Mouse (Mus musculus) forebrain, embryonic 16.5 days (tissue): ENCODE measurements around the gene Mfsd2a. TPM values are rescaled to one million over a fixed set of nuclear protein-coding genes. Genes with fewer than 3 reads are reported as not detected.
A peak's percentile ranks its signal among the peaks of the same experiment; 100 is the strongest.

Experiments
- ATAC-seq: fragments of 200-750 bp; cut with Nextera tagmentation; 2 replicates; pipeline ENCODE4 v1.8.0; 2017; ENCODE audit warnings: mild to moderate bottlenecking, moderate library complexity
- H3K27ac ChIP-seq: fragments of 300-500 bp; sonication (generic); 2 replicates; pipeline ENCODE4 v1.5.1; 2014; ENCODE audit warnings: low read length, control low read depth
- H3K27me3 ChIP-seq: fragments of 300-500 bp; sonication (generic); replicated peaks from 2 replicates; pipeline ENCODE4 v1.6.1; 2014; ENCODE audit warnings: low read length; ENCODE audit not compliant: control insufficient read depth, insufficient read depth
- H3K36me3 ChIP-seq: fragments of 300-500 bp; sonication (generic); 2 replicates; pipeline ENCODE4 v1.6.1; 2014; ENCODE audit not compliant: control insufficient read depth, insufficient read depth
- H3K4me1 ChIP-seq: fragments of 300-500 bp; sonication (generic); replicated peaks from 2 replicates; pipeline ENCODE4 v1.6.1; 2014; ENCODE audit warnings: low read length; ENCODE audit not compliant: control insufficient read depth, insufficient read depth
- H3K4me2 ChIP-seq: fragments of 300-500 bp; sonication (generic); 2 replicates; pipeline ENCODE4 v1.6.1; 2014; ENCODE audit warnings: mild to moderate bottlenecking, low read length, control low read depth
- H3K4me3 ChIP-seq: fragments of 300-500 bp; sonication (generic); replicated peaks from 2 replicates; pipeline ENCODE4 v1.5.1; 2014; ENCODE audit warnings: mild to moderate bottlenecking, low read length, control low read depth
- H3K9ac ChIP-seq: fragments of 300-500 bp; sonication (generic); replicated peaks from 2 replicates; pipeline ENCODE4 v1.6.1; 2014; ENCODE audit warnings: low read depth, low read length, control low read depth
- H3K9me3 ChIP-seq: fragments of 300-500 bp; sonication (generic); 2 replicates; pipeline ENCODE4 v1.6.1; 2016; ENCODE audit warnings: low read length; ENCODE audit not compliant: control insufficient read depth
- WGBS: fragments of 180-500 bp; shearing (Covaris S2); extraction: QIAGEN DNeasy Blood & Tissue Kit; methylation state at CpG from one replicate; pipeline ENCODE4 v1.1.7; 2014; 5-methylcytosine and 5-hydroxymethylcytosine counted together
- polyA plus RNA-seq: library from polyadenylated mRNA; unstranded; fragments of >200 nt; fragmentation: Nextera tagmentation; extraction: Ambion mirVana; gene quantifications from 2 replicates; pipeline ENCODE4 v1.2.1, GENCODE M21; 2015

The Mfsd2a gene
- polyA plus RNA-seq, 1 experiment from 2014 or later: 34.3 TPM

DNA sequence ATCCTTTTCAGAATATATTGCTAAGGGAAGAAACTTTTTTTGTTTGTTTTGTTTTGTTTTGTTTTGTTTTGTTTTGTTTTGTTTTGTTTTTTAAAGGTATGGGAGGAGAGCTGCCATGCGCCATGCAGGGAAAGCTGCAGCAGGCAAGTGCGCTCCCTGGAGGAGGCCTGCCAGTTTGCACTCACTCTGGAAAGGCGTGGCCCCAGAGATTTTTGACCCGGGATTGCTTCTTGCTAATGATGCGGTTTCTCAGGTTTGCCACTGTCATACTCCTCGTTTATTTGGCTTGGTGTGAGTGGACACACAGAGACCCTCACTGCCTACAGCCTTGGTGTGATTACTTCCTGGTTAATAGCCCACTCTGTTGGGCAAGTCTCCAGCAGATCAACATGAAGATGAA lies 58.8 kb downstream of the Mfsd2a start:
- Histone ChIP-seq H3K4me2 (no peak overlapping the region), H3K36me3 (no peaks in the 10 kb centered on the region), H3K4me1 (no peaks in the 10 kb centered on the region), H3K4me3 (no peak overlapping the region), H3K27ac (no peak overlapping the region), H3K9me3 (no peaks in the 10 kb centered on the region), H3K9ac (no peak overlapping the region), H3K27me3 (no peaks in the 10 kb centered on the region)
- 26% methylated on average over 6 of the region's 6 CpGs for WGBS
- ATAC-seq: no peak

- Histone ChIP-seq H3K9me3 (no peaks in the 10 kb centered on the region), H3K27me3 (no peaks in the 10 kb centered on the region), H3K4me3 (no peak overlapping the region), H3K27ac (no peak overlapping the region), H3K36me3 (no peaks in the 10 kb centered on the region), H3K4me1 (no peaks in the 10 kb centered on the region), H3K4me2 (no peak overlapping the region), H3K9ac (no peak overlapping the region)
- peak; percentile 52; the same call in 1 of the 2 replicates for ATAC-seq
- 15% methylated on average over 5 of the region's 5 CpGs for WGBS
Observed at GRCm38 (mm10) chr4:122898313-122898712, 62.7 kb downstream of the Mfsd2a start.

GRCm38 (mm10) chr4:122897750-122898149 lies 63.2 kb downstream of the Mfsd2a start:
- H3K9me3 ChIP-seq: no peaks in the 10 kb centered on the region
- no peak overlapping the region for H3K4me2 ChIP-seq
- WGBS: 87% methylated on average over 4 of the region's 4 CpGs
- no peaks in the 10 kb centered on the region for H3K4me1 ChIP-seq
- H3K4me3 ChIP-seq: no peak overlapping the region
- ATAC-seq: no peak
- H3K36me3 ChIP-seq: no peaks in the 10 kb centered on the region
- no peaks in the 10 kb centered on the region for H3K27me3 ChIP-seq
- no peak overlapping the region for H3K9ac ChIP-seq
- H3K27ac ChIP-seq: no peak overlapping the region

Other genes starting within 250 kb of the Mfsd2a start
- 72.3 and 85.2 TPM in 2 replicates for gene Ppt1, start 124.9 kb downstream of the Mfsd2a start, polyA plus RNA-seq
- gene Cap1, start 75.1 kb downstream of the Mfsd2a start, polyA plus RNA-seq: 77.5 and 80.8 TPM in 2 replicates
- 71.6 and 85.9 TPM in 2 replicates for gene Mycl, start 34.5 kb upstream of the Mfsd2a start, polyA plus RNA-seq
- gene Trit1, start 55.4 kb upstream of the Mfsd2a start, polyA plus RNA-seq: 34.1 and 35.7 TPM in 2 replicates
- 0.35 TPM in 2 replicates for gene Bmp8b, start 144.0 kb upstream of the Mfsd2a start, polyA plus RNA-seq
- 0.41 TPM in 1 of 2 replicates, not detected in the other for gene Oxct2b, start 155.1 kb upstream of the Mfsd2a start, polyA plus RNA-seq
- 65.9 and 72.4 TPM in 2 replicates for gene Ppie, start 178.8 kb upstream of the Mfsd2a start, polyA plus RNA-seq
- gene Hpcal4, start 222.0 kb upstream of the Mfsd2a start, polyA plus RNA-seq: 30.6 and 55.7 TPM in 2 replicates
- gene Nt5c1a, start 240.3 kb upstream of the Mfsd2a start, polyA plus RNA-seq: not detected in 2 replicates